Mouse (Mus musculus): ENCODE data around the gene Runx1. TPM values are rescaled to one million over a fixed set of nuclear protein-coding genes. Genes with fewer than 3 reads are reported as not detected.

Gene Runx1
- polyA plus RNA-seq (2015; fragmentation: Nextera tagmentation; extraction: Ambion mirVana), result 6.6 and 7.1 TPM in 2 replicates

DNA sequence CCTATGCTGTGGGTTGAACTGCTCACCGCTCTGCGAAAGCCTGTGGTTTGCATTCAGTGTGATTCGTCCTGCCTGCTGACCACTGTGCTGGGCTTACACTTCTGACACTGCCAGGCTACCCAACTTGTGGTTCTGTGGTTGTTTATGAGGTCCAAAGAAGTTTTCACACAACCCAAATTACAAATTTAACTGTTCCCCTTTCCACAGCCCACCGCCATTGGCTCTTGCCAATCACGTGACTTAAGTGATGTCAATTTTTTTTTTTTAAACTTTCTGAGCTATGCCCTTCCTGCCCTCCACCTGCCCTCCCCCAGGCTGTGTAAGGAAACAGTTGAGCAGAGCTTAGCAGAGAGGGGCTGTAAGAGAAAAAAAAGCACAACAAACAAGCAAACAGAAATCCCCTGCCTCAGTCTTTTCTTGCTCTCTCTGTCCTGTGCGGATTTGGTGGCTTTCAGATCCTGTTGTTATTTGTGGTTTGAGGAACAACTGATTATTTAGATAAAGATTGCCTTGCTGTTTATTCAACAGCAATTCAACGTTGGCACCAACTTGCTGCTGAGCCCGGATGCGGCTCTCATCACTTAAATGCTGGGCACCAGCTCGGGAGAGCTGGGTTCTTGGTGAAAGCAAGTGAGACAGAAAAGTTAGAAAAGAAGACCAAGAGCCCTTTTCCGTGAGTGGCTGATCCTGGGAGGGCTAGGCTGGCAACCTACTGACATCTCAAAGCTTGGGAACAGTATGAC lies at the start of gene Runx1:
Gene Runx1 (minus strand): TSS at position 242 of the 743 bp plus-strand sequence.

Measured in urinary bladder, postnatal 0 days (tissue).